Mouse (Mus musculus) CD4-positive naive resting alpha-beta T cell, adult 57 days (primary cell): ENCODE measurements around the gene Kcnt2. TPM values are rescaled to one million over a fixed set of nuclear protein-coding genes. Genes with fewer than 3 reads are reported as not detected.

Experiments
- total RNA-seq: library from RNA; stranded (reverse); gene quantifications from one replicate; pipeline ENCODE4 v1.2.4, GENCODE M21; 2023

Gene Kcnt2
- total RNA-seq = not detected

DNA sequence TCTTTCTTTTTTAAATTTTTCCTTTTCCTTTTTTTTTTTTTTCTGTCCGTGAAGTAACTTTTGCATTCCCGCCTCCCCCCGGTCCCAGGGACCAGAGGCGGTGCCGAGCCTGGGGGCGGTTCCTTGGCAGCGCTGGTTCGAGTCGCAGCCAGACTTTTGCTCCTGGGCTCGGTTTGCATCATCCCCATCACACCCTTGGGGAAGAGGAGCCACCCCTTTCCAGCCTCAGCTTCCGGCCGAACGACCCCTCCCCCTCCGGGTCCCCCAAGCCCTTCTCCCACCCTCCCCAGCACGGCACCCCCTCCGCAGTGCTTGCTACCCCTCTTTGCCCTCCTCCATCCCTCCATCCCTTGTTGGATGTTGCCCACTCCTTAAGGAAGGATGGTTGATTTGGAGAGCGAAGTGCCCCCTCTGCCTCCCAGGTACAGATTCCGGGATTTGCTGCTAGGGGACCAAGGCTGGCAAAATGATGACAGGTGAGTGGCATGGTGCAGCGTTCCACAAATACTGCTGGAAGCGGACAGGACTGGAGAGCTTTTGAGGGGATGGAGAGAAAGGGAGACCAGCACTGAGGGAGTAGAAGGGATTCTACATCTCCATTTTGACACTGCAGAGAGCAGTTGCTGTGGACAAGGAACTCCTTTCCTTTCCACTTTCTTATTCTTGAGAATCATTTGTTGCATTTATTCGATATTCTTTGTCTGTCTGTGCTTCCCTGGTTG, at the start of gene Kcnt2:
TSS of gene Kcnt2 (plus strand) at position 283 of the 722 bp plus-strand sequence.

Other genes starting within 250 kb of the Kcnt2 start
- gene Cfh, start 62.4 kb upstream of the Kcnt2 start, total RNA-seq = 0.83 TPM